Mouse (Mus musculus) lung, embryonic 14.5 days (tissue): ENCODE measurements at regions not wholly inside any gene's neighbourhood (a gene's known extent, or its start where the extent isn't known, plus 50 kb on each side); places are given as distances from the start of the nearest gene placed in this dataset.

ENCODE experiments used
- ATAC-seq: fragments of 200-750 bp; cut with Nextera tagmentation; 2 replicates; pipeline ENCODE4 v1.8.0; 2017; ENCODE audit warnings: mild to moderate bottlenecking, moderate TSS enrichment, moderate library complexity; ENCODE audit not compliant: insufficient read depth
- DNase-seq: peaks from one replicate; pipeline ENCODE4 v3.0.0-alpha.2; 2015
- H3K27ac ChIP-seq: fragments of 300-500 bp; sonication (generic); 2 replicates; pipeline ENCODE4 v1.5.1; 2014; ENCODE audit warnings: low read depth, mild to moderate bottlenecking, moderate library complexity
- H3K27me3 ChIP-seq: fragments of 300-500 bp; sonication (generic); 2 replicates; pipeline ENCODE4 v1.6.1; 2014; ENCODE audit warnings: low read length, control low read depth; ENCODE audit not compliant: insufficient read depth
- H3K36me3 ChIP-seq: fragments of 300-500 bp; sonication (generic); 2 replicates; pipeline ENCODE4 v1.6.1; 2014; ENCODE audit warnings: control low read depth; ENCODE audit not compliant: insufficient read depth
- H3K4me1 ChIP-seq: fragments of 300-500 bp; sonication (generic); 2 replicates; pipeline ENCODE4 v1.6.1; 2014; ENCODE audit warnings: antibody characterized with exemption, control low read depth; ENCODE audit not compliant: insufficient read depth
- H3K4me2 ChIP-seq: fragments of 300-500 bp; sonication (generic); 2 replicates; pipeline ENCODE4 v1.6.1; 2014; ENCODE audit warnings: mild to moderate bottlenecking
- H3K4me3 ChIP-seq: fragments of 300-500 bp; sonication (generic); 2 replicates; pipeline ENCODE4 v1.5.1; 2014; ENCODE audit warnings: low read depth, low read length
- H3K9ac ChIP-seq: fragments of 300-500 bp; sonication (generic); 2 replicates; pipeline ENCODE4 v1.6.1; 2014
- H3K9me3 ChIP-seq: fragments of 300-500 bp; sonication (generic); 2 replicates; pipeline ENCODE4 v1.6.1; 2016; ENCODE audit warnings: low read depth, low read length, control low read depth
- CTCF ChIP-seq: IDR thresholded peaks from 2 replicates; pipeline ENCODE4 v1.5.1; 2016; ENCODE audit warnings: antibody characterized with exemption, low read depth
- WGBS: fragments of 180-500 bp; shearing (Covaris S2); extraction: QIAGEN DNeasy Blood & Tissue Kit; methylation state at CpG from one replicate; pipeline ENCODE4 v1.1.7; 2014; 5-methylcytosine and 5-hydroxymethylcytosine counted together

- Histone ChIP-seq H3K9ac (no peak overlapping the region), H3K9me3 (no peaks in the 10 kb centered on the region), H3K27ac (peak overlapping the region; percentile 56; the same call in 1 of the 2 replicates), H3K36me3 (no peaks in the 10 kb centered on the region), H3K4me1 (peaks cover 20% of the 10 kb centered on the region), H3K4me2 (no peak overlapping the region; the same call in 1 of the 2 replicates), H3K27me3 (no peaks in the 10 kb centered on the region), H3K4me3 (no peak overlapping the region)
- ATAC-seq: peak; percentile 86
- WGBS: 8% methylated on average over 13 of the region's 13 CpGs
- no peak for TF ChIP-seq CTCF
- peak; percentile 94 for DNase-seq
Measured at GRCm38 (mm10) chr13:52765508-52766181, 163.8 kb downstream of the Auh start.

DNA sequence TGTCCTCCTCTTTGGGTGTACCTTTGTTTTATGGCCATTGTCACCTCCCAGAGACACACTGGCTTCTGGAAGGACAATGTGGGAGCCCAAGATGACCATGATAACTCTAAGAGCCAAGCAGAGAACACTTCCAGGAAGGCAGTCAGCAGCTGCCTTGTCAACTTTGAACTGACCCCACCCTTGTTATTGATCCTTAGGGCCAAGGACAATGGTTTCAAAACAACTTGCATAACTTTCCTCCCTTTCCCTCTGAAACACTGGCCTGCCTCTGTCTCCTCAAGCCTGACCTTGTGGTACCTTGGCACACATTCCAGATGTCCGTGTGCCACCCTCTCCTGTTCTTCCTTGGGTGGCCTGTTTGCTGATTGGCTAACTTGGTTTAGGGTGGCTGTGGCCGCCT is 163.2 kb downstream of the Auh start:
- Histone ChIP-seq H3K9me3 (no peaks in the 10 kb centered on the region), H3K36me3 (no peaks in the 10 kb centered on the region), H3K27ac (peak overlapping the region; percentile 56; the same call in 1 of the 2 replicates), H3K4me1 (peaks cover 20% of the 10 kb centered on the region), H3K27me3 (no peaks in the 10 kb centered on the region), H3K9ac (no peak overlapping the region), H3K4me3 (no peak overlapping the region), H3K4me2 (no peak overlapping the region)
- no peak for DNase-seq
- WGBS: 53% methylated on average over 2 of the region's 2 CpGs
- no peak for ATAC-seq
- no peak for TF ChIP-seq CTCF

DNA sequence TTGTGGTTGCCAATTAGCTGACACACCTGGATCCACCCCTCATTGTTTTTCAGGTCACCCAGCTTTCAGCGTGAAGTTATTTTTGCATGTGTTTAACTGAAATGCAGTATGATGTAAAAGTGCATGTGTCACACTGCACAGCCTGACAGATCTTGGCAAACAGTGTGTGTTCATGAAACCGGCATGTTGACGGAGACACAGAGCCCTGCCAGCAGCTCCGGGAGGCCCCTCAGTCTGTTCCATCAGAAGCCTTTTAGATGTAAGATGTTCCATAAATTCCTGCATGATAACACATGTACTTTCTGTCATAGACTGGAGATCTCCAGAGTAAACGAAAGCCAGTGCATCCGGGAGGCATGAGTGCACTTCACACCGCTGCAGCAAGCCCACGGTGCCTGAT is 159.5 kb downstream of the Auh start:
- Histone ChIP-seq H3K9ac (no peak overlapping the region), H3K4me3 (no peak overlapping the region), H3K4me2 (no peak overlapping the region), H3K9me3 (no peaks in the 10 kb centered on the region), H3K36me3 (no peaks in the 10 kb centered on the region), H3K27ac (no peak overlapping the region), H3K4me1 (peaks cover 15% of the 10 kb centered on the region), H3K27me3 (no peaks in the 10 kb centered on the region)
- peak; percentile 70 for DNase-seq
- 43% methylated on average over 8 of the region's 8 CpGs for WGBS
- no peak for TF ChIP-seq CTCF
- ATAC-seq: no peak

- Histone ChIP-seq H3K27me3 (no peaks in the 10 kb centered on the region), H3K36me3 (no peaks in the 10 kb centered on the region), H3K9me3 (no peaks in the 10 kb centered on the region), H3K27ac (no peak overlapping the region), H3K4me1 (peaks cover 7% of the 10 kb centered on the region), H3K4me3 (no peak overlapping the region), H3K4me2 (no peak overlapping the region), H3K9ac (no peak overlapping the region)
- WGBS: 89% methylated on average over 3 of the region's 3 CpGs
- TF ChIP-seq CTCF: no peak
- no peak for DNase-seq
- ATAC-seq: no peak
Measured at GRCm38 (mm10) chr13:52771518-52771917, 158.0 kb downstream of the Auh start.

DNA sequence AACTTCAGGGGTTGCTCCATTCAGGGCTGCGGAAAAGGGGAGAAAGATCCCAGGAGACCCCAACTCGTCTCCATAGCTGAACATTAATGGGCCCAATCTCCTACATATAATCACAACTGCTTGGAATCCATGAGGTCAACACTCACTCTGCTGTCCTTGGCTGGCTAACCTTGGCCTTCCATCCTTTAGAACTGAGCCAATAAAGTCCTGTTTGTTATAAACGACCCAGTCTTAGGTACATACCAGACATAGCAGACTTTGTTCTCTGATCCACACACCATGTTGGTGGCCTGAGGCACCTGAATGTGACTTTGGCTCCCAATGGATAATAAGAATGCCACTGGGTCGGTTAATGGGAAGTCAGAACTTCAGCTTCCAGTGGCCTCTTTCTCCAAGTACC is 157.4 kb downstream of the Auh start:
- H3K9me3 ChIP-seq: no peaks in the 10 kb centered on the region
- no peak for ATAC-seq
- no peak overlapping the region for H3K27ac ChIP-seq
- H3K4me1 ChIP-seq: peaks cover 8% of the 10 kb centered on the region
- no peak overlapping the region for H3K4me3 ChIP-seq
- no peaks in the 10 kb centered on the region for H3K27me3 ChIP-seq
- H3K36me3 ChIP-seq: no peaks in the 10 kb centered on the region
- WGBS: 76% methylated on average over 4 of the region's 4 CpGs
- no peak for DNase-seq
- TF ChIP-seq CTCF: no peak
- H3K9ac ChIP-seq: no peak overlapping the region
- H3K4me2 ChIP-seq: no peak overlapping the region

GRCm38 (mm10) chr13:52777396-52778034 is 152.0 kb downstream of the Auh start:
- WGBS: 53% methylated on average over 6 of the region's 6 CpGs
- no peaks in the 10 kb centered on the region for H3K36me3 ChIP-seq
- DNase-seq: peak; percentile 83
- H3K27me3 ChIP-seq: no peaks in the 10 kb centered on the region
- peak; percentile 87 for ATAC-seq
- no peak overlapping the region for H3K27ac ChIP-seq
- no peak overlapping the region for H3K4me3 ChIP-seq
- no peak overlapping the region for H3K4me2 ChIP-seq
- H3K9me3 ChIP-seq: no peaks in the 10 kb centered on the region
- TF ChIP-seq CTCF: no peak
- H3K4me1 ChIP-seq: peaks cover 19% of the 10 kb centered on the region
- H3K9ac ChIP-seq: no peak overlapping the region

- Histone ChIP-seq H3K27ac (peak overlapping the region; percentile 30), H3K4me3 (no peak overlapping the region), H3K9ac (no peak overlapping the region), H3K4me1 (peaks cover 19% of the 10 kb centered on the region), H3K36me3 (no peaks in the 10 kb centered on the region), H3K9me3 (no peaks in the 10 kb centered on the region), H3K27me3 (no peaks in the 10 kb centered on the region), H3K4me2 (no peak overlapping the region)
- no peak for TF ChIP-seq CTCF
- ATAC-seq (no peak), DNase-seq (no peak)
- 19% methylated on average over 4 of the region's 4 CpGs for WGBS
Measured at GRCm38 (mm10) chr13:52778848-52779247, 150.6 kb downstream of the Auh start.
